In genomic region chr3:105353268-105353667, GRCm38 (mm10) we compare ENCODE assay signal across 24 mouse cellular contexts.
"Had no signal": no experiment of that assay in that cellular context is flagged by ENCODE, and none has a peak within 500 bp of the region (broad histone marks: within the 10 kb centered on the region; RNA-seq: fewer than 3 reads in every experiment).

No protein-coding gene starts in this region.

- H3K27ac ChIP-seq: embryonic facial prominence, embryonic 10.5 days; embryonic facial prominence, embryonic 12.5 days; embryonic facial prominence, embryonic 13.5 days; embryonic facial prominence, embryonic 15.5 days; forebrain, embryonic 10.5 days; forebrain, embryonic 12.5 days; forebrain, embryonic 13.5 days; forebrain, embryonic 15.5 days; gastrocnemius, adult 2 months; heart, embryonic 10.5 days had no signal

- H3K27me3 ChIP-seq: embryonic facial prominence, embryonic 12.5 days; embryonic facial prominence, embryonic 13.5 days; embryonic facial prominence, embryonic 15.5 days; forebrain, embryonic 12.5 days; forebrain, embryonic 13.5 days; forebrain, embryonic 15.5 days had no signal

- H3K4me3 ChIP-seq: embryonic facial prominence, embryonic 10.5 days; embryonic facial prominence, embryonic 12.5 days; embryonic facial prominence, embryonic 13.5 days; embryonic facial prominence, embryonic 15.5 days; erythroblast, embryonic 14.5 days; forebrain, embryonic 10.5 days; forebrain, embryonic 12.5 days; forebrain, embryonic 13.5 days; forebrain, embryonic 15.5 days; gastrocnemius, adult 2 months; heart, embryonic 10.5 days had no signal

- H3K9ac ChIP-seq: embryonic facial prominence, embryonic 12.5 days; embryonic facial prominence, embryonic 13.5 days; embryonic facial prominence, embryonic 15.5 days; forebrain, embryonic 12.5 days; forebrain, embryonic 13.5 days; forebrain, embryonic 15.5 days; forebrain, postnatal 0 days had no signal

- H3K4me2 ChIP-seq: embryonic facial prominence, embryonic 12.5 days; embryonic facial prominence, embryonic 13.5 days; embryonic facial prominence, embryonic 15.5 days; forebrain, embryonic 12.5 days; forebrain, embryonic 13.5 days; forebrain, embryonic 15.5 days had no signal

- ATAC-seq: forebrain, embryonic 13.5 days; forebrain, embryonic 14.5 days; forebrain, embryonic 15.5 days; forebrain, postnatal 0 days had no signal

- H3K9me3 ChIP-seq: embryonic facial prominence, embryonic 10.5 days; embryonic facial prominence, embryonic 12.5 days; embryonic facial prominence, embryonic 13.5 days; embryonic facial prominence, embryonic 15.5 days; forebrain, embryonic 10.5 days; forebrain, embryonic 12.5 days; forebrain, embryonic 13.5 days; forebrain, embryonic 15.5 days; heart, embryonic 10.5 days had no signal

- H3K36me3 ChIP-seq: embryonic facial prominence, embryonic 10.5 days; embryonic facial prominence, embryonic 12.5 days; embryonic facial prominence, embryonic 13.5 days; embryonic facial prominence, embryonic 15.5 days; forebrain, embryonic 10.5 days; forebrain, embryonic 12.5 days; forebrain, embryonic 15.5 days; heart, embryonic 10.5 days had no signal

- DNase-seq: cerebellum, adult 2 months; cerebellum, adult 8-10 months; cerebellum, adult 9-10 months; cerebellum, adult 9-11 months; cerebellum, postnatal 14 days; cerebellum, postnatal 25 days; embryo, embryonic 11 days; forebrain, postnatal 0 days; gastrocnemius, adult 2 months; gastrocnemius, postnatal 10 days; gastrocnemius, postnatal 14 days; gastrocnemius, postnatal 25 days; gastrocnemius, postnatal 36 days had no signal

- H3K4me1 ChIP-seq: embryonic facial prominence, embryonic 10.5 days; embryonic facial prominence, embryonic 12.5 days; embryonic facial prominence, embryonic 13.5 days; embryonic facial prominence, embryonic 15.5 days; forebrain, embryonic 10.5 days; heart, embryonic 10.5 days had no signal
